Mouse (Mus musculus) embryonic facial prominence, embryonic 10.5 days (tissue): ENCODE results near the gene Cfap73. TPM values are rescaled to one million over a fixed set of nuclear protein-coding genes. Genes with fewer than 3 reads are reported as not detected.

ENCODE experiments used
- DNase-seq: peaks from one replicate; pipeline ENCODE4 v3.0.0-alpha.2; 2017; ENCODE audit warnings: low spot score
- H3K27ac ChIP-seq: fragments of 300-500 bp; sonication (generic); replicated peaks from 2 replicates; pipeline ENCODE4 v1.5.1; 2016; ENCODE audit warnings: mild to moderate bottlenecking
- H3K27me3 ChIP-seq: fragments of 300-500 bp; sonication (generic); replicated peaks from 2 replicates; pipeline ENCODE4 v1.6.1; 2016; ENCODE audit warnings: low read depth, mild to moderate bottlenecking; ENCODE audit not compliant: poor library complexity, severe bottlenecking
- H3K36me3 ChIP-seq: fragments of 300-500 bp; sonication (generic); replicated peaks from 2 replicates; pipeline ENCODE4 v1.6.1; 2016; ENCODE audit warnings: mild to moderate bottlenecking, moderate library complexity
- H3K4me1 ChIP-seq: fragments of 300-500 bp; sonication (generic); 2 replicates; pipeline ENCODE4 v1.6.1; 2016
- H3K4me3 ChIP-seq: fragments of 300-500 bp; sonication (generic); 2 replicates; pipeline ENCODE4 v1.5.1; 2016; ENCODE audit warnings: mild to moderate bottlenecking, moderate library complexity
- H3K9me3 ChIP-seq: fragments of 300-500 bp; sonication (generic); 2 replicates; pipeline ENCODE4 v1.6.1; 2016; ENCODE audit warnings: mild to moderate bottlenecking
- WGBS: fragments of 180-500 bp; shearing (Covaris S2); methylation state at CpG from one replicate; pipeline ENCODE4 v1.1.7; 2016; 5-methylcytosine and 5-hydroxymethylcytosine counted together
- polyA plus RNA-seq: library from polyadenylated mRNA; unstranded; fragments of >200 nt; fragmentation: Nextera tagmentation; extraction: Ambion mirVana; gene quantifications from 2 replicates; pipeline ENCODE4 v1.2.1, GENCODE M21; 2016

Cfap73 gene
- polyA plus RNA-seq, 1 experiment from 2014 or later, result 0.27 TPM

GRCm38 (mm10) chr5:120605688-120606087, 28.3 kb downstream of the Cfap73 start:
- peaks cover 15% of the 10 kb centered on the region for H3K4me1 ChIP-seq
- H3K27me3 ChIP-seq, result no peaks in the 10 kb centered on the region
- peak overlapping the region; percentile 71 for H3K27ac ChIP-seq
- WGBS, result 4% methylated on average over 8 of the region's 8 CpGs
- H3K9me3 ChIP-seq, result no peaks in the 10 kb centered on the region
- H3K4me3 ChIP-seq, result peak overlapping the region; percentile 56
- peak; percentile 92 for DNase-seq
- peaks cover 24% of the 10 kb centered on the region for H3K36me3 ChIP-seq

GRCm38 (mm10) chr5:120605241-120605661, 28.8 kb downstream of the Cfap73 start:
- H3K9me3 ChIP-seq, result no peaks in the 10 kb centered on the region
- no peak for DNase-seq
- peaks cover 15% of the 10 kb centered on the region for H3K4me1 ChIP-seq
- H3K27ac ChIP-seq, result peak overlapping the region; percentile 71
- WGBS, result 5% methylated on average over 10 of the region's 10 CpGs
- peak overlapping the region; percentile 56 for H3K4me3 ChIP-seq
- no peaks in the 10 kb centered on the region for H3K27me3 ChIP-seq
- H3K36me3 ChIP-seq, result peaks cover 24% of the 10 kb centered on the region

GRCm38 (mm10) chr5:120604839-120605238, 29.2 kb downstream of the Cfap73 start:
- Histone ChIP-seq H3K4me3 (peak overlapping the region; percentile 56), H3K9me3 (no peaks in the 10 kb centered on the region), H3K36me3 (peaks cover 20% of the 10 kb centered on the region), H3K4me1 (peaks cover 15% of the 10 kb centered on the region), H3K27me3 (no peaks in the 10 kb centered on the region), H3K27ac (peak overlapping the region; percentile 71)
- DNase-seq, result peak; percentile 89
- WGBS, result 2% methylated on average over 6 of the region's 6 CpGs

- H3K36me3 ChIP-seq, result peaks cover 7% of the 10 kb centered on the region
- H3K27ac ChIP-seq, result no peak overlapping the region
- WGBS, result 67% methylated on average over 7 of the region's 7 CpGs
- no peaks in the 10 kb centered on the region for H3K27me3 ChIP-seq
- H3K4me3 ChIP-seq, result no peak overlapping the region
- H3K9me3 ChIP-seq, result no peaks in the 10 kb centered on the region
- no peak for DNase-seq
- H3K4me1 ChIP-seq, result peaks cover 15% of the 10 kb centered on the region
Measured at GRCm38 (mm10) chr5:120603515-120603914, 30.5 kb downstream of the Cfap73 start.

GRCm38 (mm10) chr5:120602210-120602609, 31.8 kb downstream of the Cfap73 start:
- Histone ChIP-seq H3K27ac (no peak overlapping the region), H3K9me3 (no peaks in the 10 kb centered on the region), H3K27me3 (no peaks in the 10 kb centered on the region), H3K4me1 (peaks cover 15% of the 10 kb centered on the region), H3K4me3 (no peak overlapping the region), H3K36me3 (no peaks in the 10 kb centered on the region; the same call in 1 of the 2 replicates)
- DNase-seq, result no peak
- 88% methylated on average over 12 of the region's 12 CpGs for WGBS

- Histone ChIP-seq H3K4me3 (no peak overlapping the region), H3K27ac (peak overlapping the region; percentile 48), H3K36me3 (no peaks in the 10 kb centered on the region), H3K27me3 (no peaks in the 10 kb centered on the region), H3K4me1 (peaks cover 15% of the 10 kb centered on the region), H3K9me3 (no peaks in the 10 kb centered on the region)
- peak; percentile 61 for DNase-seq
- WGBS, result 61% methylated on average over 11 of the region's 11 CpGs
Measured at GRCm38 (mm10) chr5:120600946-120601668, 32.9 kb downstream of the Cfap73 start.

- no peak for DNase-seq
- Histone ChIP-seq H3K4me1 (peaks cover 7% of the 10 kb centered on the region), H3K36me3 (no peaks in the 10 kb centered on the region), H3K4me3 (no peak overlapping the region), H3K9me3 (no peaks in the 10 kb centered on the region), H3K27ac (no peak overlapping the region), H3K27me3 (no peaks in the 10 kb centered on the region)
- 92% methylated on average over 6 of the region's 6 CpGs for WGBS
Measured at GRCm38 (mm10) chr5:120599625-120600024, 34.4 kb downstream of the Cfap73 start.

- Histone ChIP-seq H3K36me3 (no peaks in the 10 kb centered on the region), H3K4me3 (no peak overlapping the region), H3K9me3 (no peaks in the 10 kb centered on the region), H3K27me3 (no peaks in the 10 kb centered on the region), H3K4me1 (no peaks in the 10 kb centered on the region; the same call in 1 of the 2 replicates), H3K27ac (no peak overlapping the region)
- WGBS, result 85% methylated on average over 6 of the region's 6 CpGs
- no peak for DNase-seq
Measured at GRCm38 (mm10) chr5:120594485-120594884, 39.5 kb downstream of the Cfap73 start.

GRCm38 (mm10) chr5:120592141-120592540, 41.9 kb downstream of the Cfap73 start:
- 64% methylated on average over 7 of the region's 7 CpGs for WGBS

GRCm38 (mm10) chr5:120590356-120591010, 43.6 kb downstream of the Cfap73 start:
- no peak overlapping the region for H3K4me3 ChIP-seq
- no peaks in the 10 kb centered on the region for H3K36me3 ChIP-seq
- H3K4me1 ChIP-seq, result peaks cover 31% of the 10 kb centered on the region
- H3K27me3 ChIP-seq, result 0 out of 2 replicates have a peak, but pooled peaks cover 4% of the 10 kb centered on the region
- H3K9me3 ChIP-seq, result no peaks in the 10 kb centered on the region
- peak; percentile 39 for DNase-seq
- WGBS, result 75% methylated on average over 16 of the region's 16 CpGs
- H3K27ac ChIP-seq, result no peak overlapping the region

More at GRCm38 (mm10) chr5:120592141-120592540, 41.9 kb downstream of the Cfap73 start:
- H3K27ac ChIP-seq, result no peak overlapping the region
- no peak for DNase-seq
- no peaks in the 10 kb centered on the region for H3K9me3 ChIP-seq
- H3K27me3 ChIP-seq, result 0 out of 2 replicates have a peak, but pooled peaks cover 4% of the 10 kb centered on the region
- H3K4me3 ChIP-seq, result no peak overlapping the region
- peaks cover 18% of the 10 kb centered on the region for H3K4me1 ChIP-seq
- no peaks in the 10 kb centered on the region for H3K36me3 ChIP-seq

- peak within 1 kb of the TSS; percentile 87 for H3K27ac ChIP-seq
- H3K27me3 ChIP-seq, result 0 out of 2 replicates have a peak, but pooled peaks cover 4% of the 10 kb centered on the region
- WGBS, result under 1% methylated on average over 35 of the region's 35 CpGs
Measured at GRCm38 (mm10) chr5:120588569-120589094, 45.4 kb downstream of the Cfap73 start, which contains the start of the genes Tpcn1 and Iqcd. TSS of gene Tpcn1 (minus strand) at chr5:120588673. TSS of gene Iqcd (plus strand) at chr5:120589016.

GRCm38 (mm10) chr5:120587940-120588568, 46.0 kb downstream of the Cfap73 start:
- H3K4me3 ChIP-seq, result peak overlapping the region; percentile 85
- H3K27me3 ChIP-seq, result 0 out of 2 replicates have a peak, but pooled peaks cover 4% of the 10 kb centered on the region
- WGBS, result 1% methylated on average over 27 of the region's 29 CpGs
- peaks cover 21% of the 10 kb centered on the region for H3K36me3 ChIP-seq
- H3K27ac ChIP-seq, result peak overlapping the region; percentile 87
- peaks cover 41% of the 10 kb centered on the region for H3K4me1 ChIP-seq
- H3K9me3 ChIP-seq, result no peaks in the 10 kb centered on the region
- no peak for DNase-seq

More at GRCm38 (mm10) chr5:120588569-120589094, 45.4 kb downstream of the Cfap73 start, which contains the start of the genes Tpcn1 and Iqcd:
- peaks cover 15% of the 10 kb centered on the region for H3K36me3 ChIP-seq
- peak; percentile 99 for DNase-seq
- no peaks in the 10 kb centered on the region for H3K9me3 ChIP-seq
- peak within 1 kb of the TSS; percentile 85 for H3K4me3 ChIP-seq
- peaks cover 41% of the 10 kb centered on the region for H3K4me1 ChIP-seq
